In the genomic region with DNA sequence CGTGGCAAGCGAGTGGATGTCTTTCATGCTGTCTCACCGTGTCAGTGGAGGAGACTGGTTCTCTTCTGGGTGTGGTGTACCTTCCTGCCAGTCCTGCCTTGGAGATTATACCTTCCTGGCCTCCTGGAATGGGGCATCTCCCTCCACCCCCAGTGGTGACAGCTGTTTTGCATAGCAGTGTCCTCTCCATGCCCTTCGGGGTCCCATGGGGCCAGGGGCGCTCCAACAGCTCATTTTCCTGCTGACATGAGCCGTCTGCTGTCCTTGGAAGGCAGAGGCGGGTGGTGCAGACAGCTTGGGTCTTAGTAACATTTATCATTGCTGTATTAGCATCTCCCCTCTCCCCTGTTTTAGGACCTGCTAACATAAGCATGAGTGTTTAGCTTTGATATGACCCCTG, we compare ENCODE assay signal across 24 mouse cellular contexts. TPM values are rescaled to one million over a fixed set of nuclear protein-coding genes. Genes with fewer than 3 reads are reported as not detected.
DNase-seq lines count a peak whose midpoint lies in the region; ATAC-seq lines count a peak whose summit lies in the region.
"Had no signal": no experiment of that assay in that cellular context is flagged by ENCODE, and none has a peak within 500 bp of the region (broad histone marks: within the 10 kb centered on the region; RNA-seq: fewer than 3 reads in every experiment).

No protein-coding gene starts in this region.

- H3K4me1 ChIP-seq in neural tube, embryonic 11.5 days (ENCODE audit: control insufficient read depth, insufficient read depth, low read length): peaks cover 3% of the 10 kb centered on the region; the same call in 1 of the 2 replicates
- H3K4me1 ChIP-seq in neural tube, embryonic 15.5 days: peaks cover 34% of the 10 kb centered on the region
- peaks cover 58% of the 10 kb centered on the region for H3K4me1 ChIP-seq in neural tube, embryonic 13.5 days (replicated peaks)

- H3K4me2 ChIP-seq in neural tube, embryonic 11.5 days (ENCODE audit: low read depth): no peak overlapping the region
- H3K4me2 ChIP-seq in neural tube, embryonic 15.5 days: no peak overlapping the region
- H3K4me2 ChIP-seq in neural tube, embryonic 13.5 days: no peak overlapping the region
- H3K4me2 ChIP-seq: embryonic facial prominence, embryonic 12.5 days; forebrain, embryonic 12.5 days; forebrain, embryonic 15.5 days; heart, embryonic 13.5 days; hindbrain, embryonic 15.5 days; intestine, embryonic 15.5 days had no signal

- 72% methylated on average over 7 of the region's 7 CpGs for WGBS in neural tube, embryonic 11.5 days
- 64% methylated on average over 7 of the region's 7 CpGs for WGBS in neural tube, embryonic 15.5 days
- WGBS in neural tube, embryonic 13.5 days: 57% methylated on average over 7 of the region's 7 CpGs

- peaks cover 6% of the 10 kb centered on the region; the same call in 1 of the 2 replicates for H3K27me3 ChIP-seq in neural tube, embryonic 11.5 days (ENCODE audit: control insufficient read depth, insufficient read depth, low read length)
- 0 out of 2 replicates have a peak, but pooled peaks cover 5% of the 10 kb centered on the region for H3K27me3 ChIP-seq in neural tube, embryonic 15.5 days (replicated peaks)
- H3K27me3 ChIP-seq in neural tube, embryonic 13.5 days: peaks cover 14% of the 10 kb centered on the region
- H3K27me3 ChIP-seq: forebrain, embryonic 15.5 days; hindbrain, embryonic 15.5 days; Patski had no signal

- H3K9ac ChIP-seq in neural tube, embryonic 11.5 days (ENCODE audit: low read length): 0 out of 2 replicates have a peak overlapping the region, but pooled peaks have one; percentile 15
- H3K9ac ChIP-seq in neural tube, embryonic 15.5 days (replicated peaks): no peak overlapping the region
- H3K9ac ChIP-seq in neural tube, embryonic 13.5 days: 0 out of 2 replicates have a peak overlapping the region, but pooled peaks have one; percentile 36
- H3K9ac ChIP-seq: embryonic facial prominence, embryonic 12.5 days; forebrain, embryonic 12.5 days; forebrain, embryonic 15.5 days; heart, embryonic 13.5 days; hindbrain, embryonic 15.5 days; intestine, embryonic 15.5 days had no signal

- no peak for ATAC-seq in neural tube, embryonic 11.5 days (ENCODE audit: insufficient read depth, low FRiP score, low TSS enrichment)
- no peak for ATAC-seq in neural tube, embryonic 15.5 days (ENCODE audit: low FRiP score)
- ATAC-seq in neural tube, embryonic 13.5 days (ENCODE audit: low read depth): no peak
- ATAC-seq: forebrain, embryonic 15.5 days; intestine, embryonic 15.5 days; Patski had no signal

- peak; percentile 57 to 61 for DNase-seq in cerebellum, postnatal 10 days
- DNase-seq in cerebellum, adult 18-20 months: no peak
- DNase-seq in neural tube, embryonic 11.5 days (ENCODE audit: low spot score): no peak
- DNase-seq in B cell, adult 2 months: no peak
- DNase-seq: adrenal gland, postnatal 10 days; adrenal gland, postnatal 36 days; cerebellum, adult 8-10 months; gastrocnemius, postnatal 25 days; heart, adult 2 months; heart, postnatal 14 days; heart, postnatal 4 days; kidney, adult 11 months had no signal

- no peak overlapping the region for H3K4me3 ChIP-seq in neural tube, embryonic 11.5 days (ENCODE audit: low read depth, low read length)
- no peak overlapping the region for H3K4me3 ChIP-seq in neural tube, embryonic 15.5 days (replicated peaks)
- no peak overlapping the region for H3K4me3 ChIP-seq in neural tube, embryonic 13.5 days
- H3K4me3 ChIP-seq: embryonic facial prominence, embryonic 12.5 days; erythroblast, embryonic 14.5 days; forebrain, embryonic 12.5 days; forebrain, embryonic 15.5 days; heart, adult 2 months; heart, embryonic 10.5 days; heart, embryonic 13.5 days; hindbrain, embryonic 15.5 days; intestine, embryonic 15.5 days had no signal

- no peak overlapping the region for H3K27ac ChIP-seq in neural tube, embryonic 11.5 days (ENCODE audit: low read depth, low read length)
- H3K27ac ChIP-seq in neural tube, embryonic 15.5 days (replicated peaks): no peak overlapping the region
- H3K27ac ChIP-seq in neural tube, embryonic 13.5 days (replicated peaks): peak overlapping the region; percentile 52; the same call in 1 of the 2 replicates
- H3K27ac ChIP-seq: embryonic facial prominence, embryonic 12.5 days; forebrain, embryonic 12.5 days; forebrain, embryonic 15.5 days; heart, adult 2 months; heart, embryonic 10.5 days; heart, embryonic 13.5 days; hindbrain, embryonic 15.5 days; intestine, embryonic 15.5 days had no signal

- H3K9me3 ChIP-seq in neural tube, embryonic 11.5 days (ENCODE audit: control insufficient read depth, low read length): no peaks in the 10 kb centered on the region
- H3K9me3 ChIP-seq in neural tube, embryonic 15.5 days (replicated peaks): no peaks in the 10 kb centered on the region
- H3K9me3 ChIP-seq in neural tube, embryonic 13.5 days: no peaks in the 10 kb centered on the region
- H3K9me3 ChIP-seq: embryonic facial prominence, embryonic 12.5 days; forebrain, embryonic 12.5 days; forebrain, embryonic 15.5 days; G1E; heart, embryonic 10.5 days; heart, embryonic 13.5 days; hindbrain, embryonic 15.5 days; intestine, embryonic 15.5 days had no signal

- no peaks in the 10 kb centered on the region for H3K36me3 ChIP-seq in neural tube, embryonic 11.5 days (ENCODE audit: control insufficient read depth, insufficient read depth, low read length)
- H3K36me3 ChIP-seq in neural tube, embryonic 15.5 days: peaks cover 12% of the 10 kb centered on the region
- peaks cover 13% of the 10 kb centered on the region for H3K36me3 ChIP-seq in neural tube, embryonic 13.5 days
- H3K36me3 ChIP-seq: forebrain, embryonic 15.5 days; hindbrain, embryonic 15.5 days had no signal

RNA-seq across cellular contexts. Expression of gene Tspan4, which starts 12.1 kb away (rescaled TPM):
- polyA plus RNA-seq in neural tube, embryonic 11.5 days (2014; fragmentation: Nextera tagmentation; extraction: Ambion mirVana): 32.4 and 35.8 TPM in 2 replicates
- 73.0 and 77.3 TPM in 2 replicates for polyA plus RNA-seq in neural tube, embryonic 15.5 days (2015; fragmentation: Nextera tagmentation; extraction: Ambion mirVana)
- polyA plus RNA-seq in neural tube, embryonic 13.5 days (2015; fragmentation: Nextera tagmentation; extraction: Ambion mirVana): 54.3 and 57.1 TPM in 2 replicates

RNA-seq across cellular contexts. Expression of gene Polr2l, which starts 12.2 kb away (rescaled TPM):
- polyA plus RNA-seq in neural tube, embryonic 11.5 days (2014; fragmentation: Nextera tagmentation; extraction: Ambion mirVana): 76.9 and 79.2 TPM in 2 replicates
- 85.3 and 89.8 TPM in 2 replicates for polyA plus RNA-seq in neural tube, embryonic 15.5 days (2015; fragmentation: Nextera tagmentation; extraction: Ambion mirVana)
- 79.3 and 85.0 TPM in 2 replicates for polyA plus RNA-seq in neural tube, embryonic 13.5 days (2015; fragmentation: Nextera tagmentation; extraction: Ambion mirVana)

RNA-seq across cellular contexts. Expression of gene Cd151, which starts 19.9 kb away (rescaled TPM):
- polyA plus RNA-seq in neural tube, embryonic 11.5 days (2014; fragmentation: Nextera tagmentation; extraction: Ambion mirVana): 44.3 and 52.2 TPM in 2 replicates
- 23.7 and 25.1 TPM in 2 replicates for polyA plus RNA-seq in neural tube, embryonic 15.5 days (2015; fragmentation: Nextera tagmentation; extraction: Ambion mirVana)
- 19.1 and 22.7 TPM in 2 replicates for polyA plus RNA-seq in neural tube, embryonic 13.5 days (2015; fragmentation: Nextera tagmentation; extraction: Ambion mirVana)

RNA-seq across cellular contexts. Expression of gene Cracr2b, which starts 26.2 kb away (rescaled TPM):
- polyA plus RNA-seq in neural tube, embryonic 11.5 days (2014; fragmentation: Nextera tagmentation; extraction: Ambion mirVana): 2.8 and 6.4 TPM in 2 replicates
- polyA plus RNA-seq in neural tube, embryonic 15.5 days (2015; fragmentation: Nextera tagmentation; extraction: Ambion mirVana): 7.1 and 9.6 TPM in 2 replicates
- 5.3 and 9.8 TPM in 2 replicates for polyA plus RNA-seq in neural tube, embryonic 13.5 days (2015; fragmentation: Nextera tagmentation; extraction: Ambion mirVana)
- polyA plus RNA-seq: G1E had no signal

RNA-seq across cellular contexts. Expression of gene Pnpla2, which starts 32.1 kb away (rescaled TPM):
- polyA plus RNA-seq in neural tube, embryonic 11.5 days (2014; fragmentation: Nextera tagmentation; extraction: Ambion mirVana): 14.8 and 17.6 TPM in 2 replicates
- 17.2 and 25.7 TPM in 2 replicates for polyA plus RNA-seq in neural tube, embryonic 15.5 days (2015; fragmentation: Nextera tagmentation; extraction: Ambion mirVana)
- polyA plus RNA-seq in neural tube, embryonic 13.5 days (2015; fragmentation: Nextera tagmentation; extraction: Ambion mirVana): 17.1 and 17.6 TPM in 2 replicates

Comparison
In these comparisons a context has a peak if more than half of its experiments do, and no peak if none do; other contexts are left out.
1. DNase-seq: peak in cerebellum, postnatal 10 days (2 of 2); none in cerebellum, adult 18-20 months (0 of 2), neural tube, embryonic 11.5 days (single experiment) and B cell, adult 2 months (0 of 2).